Mouse (Mus musculus): ENCODE results near the gene Blnk.

- no peak for TF ChIP-seq GATA1 (IDR thresholded peaks at IDR 0.05; ENCODE audit: borderline replicate concordance, low read length)
- no peak for TF ChIP-seq FLI1 (IDR thresholded peaks at IDR 0.05; ENCODE audit: low read length)
Measured at GRCm38 (mm10) chr19:41008674-41009395, 14.5 kb upstream of the Blnk start.

Data from megakaryocyte, embryonic 14.5 days (primary cell).